Mouse (Mus musculus): Measurements from ENCODE around the gene Cntn5. TPM values are rescaled to one million over a fixed set of nuclear protein-coding genes. Genes with fewer than 3 reads are reported as not detected.

Gene Cntn5
- polyA plus RNA-seq, 1 experiment from 2014 or later = 8.2 TPM

- no peaks in the 10 kb centered on the region for H3K27me3 ChIP-seq (replicated peaks; ENCODE audit: control insufficient read depth, insufficient read depth, low read length)
- 87% methylated on average over 1 of the region's 1 CpGs for WGBS
These were observed 959.7 kb downstream of the Cntn5 start for GRCm38 (mm10) chr9:9944872-9945271.

GRCm38 (mm10) chr9:9937444-9938436 lies 966.8 kb downstream of the Cntn5 start:
- ATAC-seq (no peak), DNase-seq (ENCODE audit: low spot score) (no peak)
- Histone ChIP-seq H3K9ac (ENCODE audit: low read length) (no peak overlapping the region), H3K27ac (ENCODE audit: low read depth, low read length) (no peak overlapping the region), H3K4me2 (ENCODE audit: low read length) (no peak overlapping the region), H3K4me1 (ENCODE audit: control insufficient read depth, insufficient read depth, low read length) (no peaks in the 10 kb centered on the region), H3K9me3 (replicated peaks; ENCODE audit: control insufficient read depth, low read length) (no peaks in the 10 kb centered on the region), H3K27me3 (replicated peaks; ENCODE audit: control insufficient read depth, insufficient read depth, low read length) (no peaks in the 10 kb centered on the region), H3K36me3 (ENCODE audit: control insufficient read depth, insufficient read depth, low read length) (no peaks in the 10 kb centered on the region), H3K4me3 (ENCODE audit: low read depth, low read length) (no peak overlapping the region)
- 94% methylated on average over 1 of the region's 1 CpGs for WGBS

More at GRCm38 (mm10) chr9:9944872-9945271, 959.7 kb downstream of the Cntn5 start:
- ATAC-seq (no peak), DNase-seq (ENCODE audit: low spot score) (no peak)
- no peak overlapping the region for H3K9ac ChIP-seq (ENCODE audit: low read length)
- H3K4me3 ChIP-seq (ENCODE audit: low read depth, low read length) = no peak overlapping the region
- H3K4me2 ChIP-seq (ENCODE audit: low read length) = no peak overlapping the region
- no peaks in the 10 kb centered on the region for H3K9me3 ChIP-seq (replicated peaks; ENCODE audit: control insufficient read depth, low read length)
- H3K4me1 ChIP-seq (ENCODE audit: control insufficient read depth, insufficient read depth, low read length) = no peaks in the 10 kb centered on the region
- H3K27ac ChIP-seq (ENCODE audit: low read depth, low read length) = no peak overlapping the region
- H3K36me3 ChIP-seq (ENCODE audit: control insufficient read depth, insufficient read depth, low read length) = no peaks in the 10 kb centered on the region

GRCm38 (mm10) chr9:9920580-9920979 lies 984.0 kb downstream of the Cntn5 start:
- 40% methylated on average over 3 of the region's 3 CpGs for WGBS
- Histone ChIP-seq H3K9ac (ENCODE audit: low read length) (no peak overlapping the region), H3K4me3 (ENCODE audit: low read depth, low read length) (no peak overlapping the region), H3K4me2 (ENCODE audit: low read length) (no peak overlapping the region), H3K9me3 (replicated peaks; ENCODE audit: control insufficient read depth, low read length) (no peaks in the 10 kb centered on the region), H3K36me3 (ENCODE audit: control insufficient read depth, insufficient read depth, low read length) (no peaks in the 10 kb centered on the region), H3K4me1 (ENCODE audit: control insufficient read depth, insufficient read depth, low read length) (0 out of 2 replicates have a peak, but pooled peaks cover 2% of the 10 kb centered on the region), H3K27me3 (replicated peaks; ENCODE audit: control insufficient read depth, insufficient read depth, low read length) (no peaks in the 10 kb centered on the region), H3K27ac (ENCODE audit: low read depth, low read length) (no peak overlapping the region)
- DNase-seq (ENCODE audit: low spot score) (no peak), ATAC-seq (no peak)

- H3K4me2 ChIP-seq (ENCODE audit: low read length) = no peak overlapping the region
- 0 out of 2 replicates have a peak, but pooled peaks cover 6% of the 10 kb centered on the region for H3K4me1 ChIP-seq (ENCODE audit: control insufficient read depth, insufficient read depth, low read length)
- no peak overlapping the region for H3K9ac ChIP-seq (ENCODE audit: low read length)
- H3K4me3 ChIP-seq (ENCODE audit: low read depth, low read length) = no peak overlapping the region
- H3K27me3 ChIP-seq (replicated peaks; ENCODE audit: control insufficient read depth, insufficient read depth, low read length) = no peaks in the 10 kb centered on the region
- H3K9me3 ChIP-seq (replicated peaks; ENCODE audit: control insufficient read depth, low read length) = no peaks in the 10 kb centered on the region
- WGBS = 19% methylated on average over 5 of the region's 5 CpGs
- ATAC-seq = peak; percentile 96
- peak; percentile 92 for DNase-seq (ENCODE audit: low spot score)
- no peaks in the 10 kb centered on the region for H3K36me3 ChIP-seq (ENCODE audit: control insufficient read depth, insufficient read depth, low read length)
- peak overlapping the region; percentile 48; the same call in 1 of the 2 replicates for H3K27ac ChIP-seq (ENCODE audit: low read depth, low read length)
These were observed 1005.5 kb downstream of the Cntn5 start for GRCm38 (mm10) chr9:9899070-9899469.

GRCm38 (mm10) chr9:9886210-9886609 lies 1018.4 kb downstream of the Cntn5 start:
- Histone ChIP-seq H3K9me3 (replicated peaks; ENCODE audit: control insufficient read depth, low read length) (no peaks in the 10 kb centered on the region), H3K4me1 (ENCODE audit: control insufficient read depth, insufficient read depth, low read length) (no peaks in the 10 kb centered on the region), H3K27ac (ENCODE audit: low read depth, low read length) (no peak overlapping the region), H3K4me2 (ENCODE audit: low read length) (no peak overlapping the region), H3K9ac (ENCODE audit: low read length) (no peak overlapping the region), H3K27me3 (replicated peaks; ENCODE audit: control insufficient read depth, insufficient read depth, low read length) (no peaks in the 10 kb centered on the region), H3K4me3 (ENCODE audit: low read depth, low read length) (no peak overlapping the region), H3K36me3 (ENCODE audit: control insufficient read depth, insufficient read depth, low read length) (no peaks in the 10 kb centered on the region)
- ATAC-seq = no peak
- 86% methylated on average over 6 of the region's 6 CpGs for WGBS
- no peak for DNase-seq (ENCODE audit: low spot score)

GRCm38 (mm10) chr9:9882779-9883383 lies 1021.7 kb downstream of the Cntn5 start:
- Histone ChIP-seq H3K27ac (ENCODE audit: low read depth, low read length) (no peak overlapping the region), H3K4me3 (ENCODE audit: low read depth, low read length) (no peak overlapping the region), H3K36me3 (ENCODE audit: control insufficient read depth, insufficient read depth, low read length) (no peaks in the 10 kb centered on the region), H3K4me1 (ENCODE audit: control insufficient read depth, insufficient read depth, low read length) (no peaks in the 10 kb centered on the region), H3K9ac (ENCODE audit: low read length) (no peak overlapping the region), H3K27me3 (replicated peaks; ENCODE audit: control insufficient read depth, insufficient read depth, low read length) (no peaks in the 10 kb centered on the region), H3K9me3 (replicated peaks; ENCODE audit: control insufficient read depth, low read length) (no peaks in the 10 kb centered on the region), H3K4me2 (ENCODE audit: low read length) (no peak overlapping the region)
- ATAC-seq (no peak), DNase-seq (ENCODE audit: low spot score) (no peak)
- WGBS = 70% methylated on average over 8 of the region's 8 CpGs

GRCm38 (mm10) chr9:9872112-9873035 lies 1032.2 kb downstream of the Cntn5 start:
- Histone ChIP-seq H3K36me3 (ENCODE audit: control insufficient read depth, insufficient read depth, low read length) (no peaks in the 10 kb centered on the region), H3K27me3 (replicated peaks; ENCODE audit: control insufficient read depth, insufficient read depth, low read length) (no peaks in the 10 kb centered on the region), H3K27ac (ENCODE audit: low read depth, low read length) (no peak overlapping the region), H3K4me1 (ENCODE audit: control insufficient read depth, insufficient read depth, low read length) (no peaks in the 10 kb centered on the region; the same call in 1 of the 2 replicates), H3K9ac (ENCODE audit: low read length) (no peak overlapping the region), H3K4me3 (ENCODE audit: low read depth, low read length) (no peak overlapping the region), H3K4me2 (ENCODE audit: low read length) (no peak overlapping the region), H3K9me3 (replicated peaks; ENCODE audit: control insufficient read depth, low read length) (no peaks in the 10 kb centered on the region)
- DNase-seq (ENCODE audit: low spot score) (peak; percentile 4), ATAC-seq (peak; percentile 62)
- 21% methylated on average over 7 of the region's 7 CpGs for WGBS

- WGBS = 25% methylated on average over 3 of the region's 3 CpGs
- ATAC-seq = 0 out of 2 replicates have a peak, but pooled peaks have one; percentile 32
- DNase-seq (ENCODE audit: low spot score) = peak; percentile 25
These were observed 1043.9 kb downstream of the Cntn5 start for GRCm38 (mm10) chr9:9860631-9861030.

More at GRCm38 (mm10) chr9:9860631-9861030, 1043.9 kb downstream of the Cntn5 start:
- no peaks in the 10 kb centered on the region for H3K36me3 ChIP-seq (ENCODE audit: control insufficient read depth, insufficient read depth, low read length)
- no peaks in the 10 kb centered on the region for H3K4me1 ChIP-seq (ENCODE audit: control insufficient read depth, insufficient read depth, low read length)
- H3K9me3 ChIP-seq (replicated peaks; ENCODE audit: control insufficient read depth, low read length) = no peaks in the 10 kb centered on the region
- H3K9ac ChIP-seq (ENCODE audit: low read length) = no peak overlapping the region
- no peak overlapping the region for H3K27ac ChIP-seq (ENCODE audit: low read depth, low read length)
- H3K4me2 ChIP-seq (ENCODE audit: low read length) = no peak overlapping the region
- H3K4me3 ChIP-seq (ENCODE audit: low read depth, low read length) = no peak overlapping the region
- H3K27me3 ChIP-seq (replicated peaks; ENCODE audit: control insufficient read depth, insufficient read depth, low read length) = no peaks in the 10 kb centered on the region

All from forebrain, embryonic 14.5 days (tissue).